Mouse (Mus musculus): ENCODE results near the gene Atxn7. TPM values are rescaled to one million over a fixed set of nuclear protein-coding genes. Genes with fewer than 3 reads are reported as not detected.

Gene Atxn7
- polyA plus RNA-seq, 1 experiment, result 20.3 TPM

GRCm38 (mm10) chr14:14104930-14105318 lies 143.7 kb downstream of the Atxn7 start:
- peaks cover 15% of the 10 kb centered on the region for H3K36me3 ChIP-seq (ENCODE audit: control insufficient read depth, insufficient read depth, low read length)
- no peaks in the 10 kb centered on the region for H3K27me3 ChIP-seq (ENCODE audit: control insufficient read depth, insufficient read depth, low read length)
- TF ChIP-seq POLR2A (IDR thresholded peaks at IDR 0.05; ENCODE audit: low read depth, low read length), result no peak
- TF ChIP-seq CTCF (IDR thresholded peaks at IDR 0.05; ENCODE audit: extremely low read depth, insufficient read depth, insufficient read length, insufficient replicate concordance), result no peak
- no peak overlapping the region for H3K4me3 ChIP-seq (ENCODE audit: extremely low read depth, insufficient read depth, insufficient read length)
- H3K27ac ChIP-seq (ENCODE audit: insufficient read depth, low read length), result no peak overlapping the region
- WGBS, result 94% methylated on average over 2 of the region's 2 CpGs
- H3K4me1 ChIP-seq (ENCODE audit: control insufficient read depth, insufficient read depth, insufficient read length), result no peaks in the 10 kb centered on the region
- no peak for DNase-seq (ENCODE audit: low read depth in 1 of 2, low spot score in 2 of 2)

- Histone ChIP-seq H3K27ac (ENCODE audit: insufficient read depth, low read length) (no peak overlapping the region), H3K4me1 (ENCODE audit: control insufficient read depth, insufficient read depth, insufficient read length) (no peaks in the 10 kb centered on the region), H3K36me3 (ENCODE audit: control insufficient read depth, insufficient read depth, low read length) (peaks cover 24% of the 10 kb centered on the region), H3K4me3 (ENCODE audit: extremely low read depth, insufficient read depth, insufficient read length) (no peak overlapping the region), H3K27me3 (ENCODE audit: control insufficient read depth, insufficient read depth, low read length) (no peaks in the 10 kb centered on the region)
- DNase-seq (ENCODE audit: low read depth in 1 of 2, low spot score in 2 of 2), result no peak
- TF ChIP-seq CTCF (IDR thresholded peaks at IDR 0.05; ENCODE audit: extremely low read depth, insufficient read depth, insufficient read length, insufficient replicate concordance), result no peak
- no peak for TF ChIP-seq POLR2A (IDR thresholded peaks at IDR 0.05; ENCODE audit: low read depth, low read length)
- 90% methylated on average over 4 of the region's 4 CpGs for WGBS
Measured at GRCm38 (mm10) chr14:14110710-14111109, 149.5 kb downstream of the Atxn7 start.

GRCm38 (mm10) chr14:14120230-14121096 lies 159.2 kb downstream of the Atxn7 start, which contains the start of gene Psmd6:
Gene Psmd6 (minus strand): TSS chr14:14120984.
- H3K4me3 ChIP-seq (ENCODE audit: extremely low read depth, insufficient read depth, insufficient read length), result peak within 1 kb of the TSS; percentile 95
- peaks cover 17% of the 10 kb centered on the region for H3K36me3 ChIP-seq (ENCODE audit: control insufficient read depth, insufficient read depth, low read length)
- peak; percentile 77 to 84 for DNase-seq (ENCODE audit: low read depth in 1 of 2, low spot score in 2 of 2)
- H3K27me3 ChIP-seq (ENCODE audit: control insufficient read depth, insufficient read depth, low read length), result no peaks in the 10 kb centered on the region
- H3K27ac ChIP-seq (ENCODE audit: insufficient read depth, low read length), result peak within 1 kb of the TSS; percentile 79
- WGBS, result under 1% methylated on average over 68 of the region's 68 CpGs
- TF ChIP-seq CTCF (IDR thresholded peaks at IDR 0.05; ENCODE audit: extremely low read depth, insufficient read depth, insufficient read length, insufficient replicate concordance) (peak; percentile 99), POLR2A (IDR thresholded peaks at IDR 0.05; ENCODE audit: low read depth, low read length) (peak; percentile 37; the same call in 1 of the 2 replicates)
- H3K4me1 ChIP-seq (ENCODE audit: control insufficient read depth, insufficient read depth, insufficient read length), result peaks cover 6% of the 10 kb centered on the region; the same call in 1 of the 2 replicates

Other genes with a start within 250 kb of the Atxn7 start
- not detected in 2 replicates for gene Gm281, start 47.0 kb upstream of the Atxn7 start, polyA plus RNA-seq (2012; rRNA removed)
- 7.0 and 8.2 TPM in 2 replicates for gene Thoc7, start 412 bp downstream of the Atxn7 start, polyA plus RNA-seq (2012; rRNA removed)
- 12.4 and 15.0 TPM in 2 replicates for gene Psmd6, start 159.5 kb downstream of the Atxn7 start, polyA plus RNA-seq (2012; rRNA removed)
- gene Olfr720, start 225.4 kb downstream of the Atxn7 start, polyA plus RNA-seq (2012; rRNA removed), result not detected in 2 replicates